Mouse (Mus musculus) kidney, embryonic 16.5 days (tissue): ENCODE measurements around the gene Pofut1. TPM values are rescaled to one million over a fixed set of nuclear protein-coding genes. Genes with fewer than 3 reads are reported as not detected.

Source experiments
- ATAC-seq: fragments of 200-750 bp; cut with Nextera tagmentation; 2 replicates; pipeline ENCODE4 v1.8.0; 2017; ENCODE audit warnings: moderate TSS enrichment; ENCODE audit not compliant: low FRiP score, low TSS enrichment
- H3K27ac ChIP-seq: fragments of 300-500 bp; sonication (generic); 2 replicates; pipeline ENCODE4 v1.5.1; 2014; ENCODE audit warnings: low read length
- H3K27me3 ChIP-seq: fragments of 300-500 bp; sonication (generic); 2 replicates; pipeline ENCODE4 v1.6.1; 2014; ENCODE audit warnings: low read length, control low read depth, mixed read lengths; ENCODE audit not compliant: insufficient read depth
- H3K36me3 ChIP-seq: fragments of 300-500 bp; sonication (generic); 2 replicates; pipeline ENCODE4 v1.6.1; 2014; ENCODE audit warnings: low read length, control low read depth, mixed read lengths; ENCODE audit not compliant: insufficient read depth
- H3K4me1 ChIP-seq: fragments of 300-500 bp; sonication (generic); 2 replicates; pipeline ENCODE4 v1.6.1; 2014; ENCODE audit warnings: low read length, control low read depth, mixed read lengths; ENCODE audit not compliant: insufficient read depth
- H3K4me2 ChIP-seq: fragments of 300-500 bp; sonication (generic); replicated peaks from 2 replicates; pipeline ENCODE4 v1.6.1; 2014; ENCODE audit warnings: low read depth, low read length
- H3K4me3 ChIP-seq: fragments of 300-500 bp; sonication (generic); 2 replicates; pipeline ENCODE4 v1.5.1; 2014; ENCODE audit warnings: mild to moderate bottlenecking, low read length
- H3K9ac ChIP-seq: fragments of 300-500 bp; sonication (generic); replicated peaks from 2 replicates; pipeline ENCODE4 v1.6.1; 2014; ENCODE audit warnings: low read length
- H3K9me3 ChIP-seq: fragments of 300-500 bp; sonication (generic); 2 replicates; pipeline ENCODE4 v1.6.1; 2016; ENCODE audit warnings: low read length, control low read depth
- WGBS: fragments of 180-500 bp; shearing (Covaris S2); extraction: QIAGEN DNeasy Blood & Tissue Kit; methylation state at CpG from one replicate; pipeline ENCODE4 v1.1.7; 2014; 5-methylcytosine and 5-hydroxymethylcytosine counted together
- polyA plus RNA-seq: library from polyadenylated mRNA; unstranded; fragments of >200 nt; fragmentation: Nextera tagmentation; extraction: Ambion mirVana; gene quantifications from 2 replicates; pipeline ENCODE4 v1.2.1, GENCODE M21; 2015

The Pofut1 gene
- polyA plus RNA-seq, 1 experiment from 2014 or later, result 6.5 TPM

DNA sequence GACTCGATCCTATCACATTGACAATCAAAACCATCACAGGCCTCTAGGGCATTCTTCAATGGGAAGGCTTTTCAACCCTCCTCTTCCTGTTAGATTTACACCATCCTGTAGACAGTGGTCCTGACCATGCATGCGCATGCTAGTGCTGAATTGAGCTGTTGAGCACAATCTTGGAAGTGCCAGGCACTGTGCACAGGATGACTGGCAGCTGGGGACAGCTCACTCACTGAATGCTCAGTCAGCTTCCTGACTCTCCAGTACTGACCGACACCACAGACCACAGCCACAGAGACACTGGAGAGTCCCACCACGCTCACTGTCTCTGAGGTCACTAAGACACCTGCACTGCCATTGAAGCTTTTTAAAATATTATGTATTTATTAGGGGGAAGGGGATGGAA is 25.9 kb upstream of the Pofut1 start:
- WGBS, result 79% methylated on average over 4 of the region's 4 CpGs
- Histone ChIP-seq H3K36me3 (no peaks in the 10 kb centered on the region), H3K4me3 (no peak overlapping the region), H3K9ac (no peak overlapping the region), H3K4me1 (no peaks in the 10 kb centered on the region), H3K27ac (no peak overlapping the region), H3K9me3 (no peaks in the 10 kb centered on the region), H3K4me2 (no peak overlapping the region), H3K27me3 (no peaks in the 10 kb centered on the region)
- no peak for ATAC-seq

DNA sequence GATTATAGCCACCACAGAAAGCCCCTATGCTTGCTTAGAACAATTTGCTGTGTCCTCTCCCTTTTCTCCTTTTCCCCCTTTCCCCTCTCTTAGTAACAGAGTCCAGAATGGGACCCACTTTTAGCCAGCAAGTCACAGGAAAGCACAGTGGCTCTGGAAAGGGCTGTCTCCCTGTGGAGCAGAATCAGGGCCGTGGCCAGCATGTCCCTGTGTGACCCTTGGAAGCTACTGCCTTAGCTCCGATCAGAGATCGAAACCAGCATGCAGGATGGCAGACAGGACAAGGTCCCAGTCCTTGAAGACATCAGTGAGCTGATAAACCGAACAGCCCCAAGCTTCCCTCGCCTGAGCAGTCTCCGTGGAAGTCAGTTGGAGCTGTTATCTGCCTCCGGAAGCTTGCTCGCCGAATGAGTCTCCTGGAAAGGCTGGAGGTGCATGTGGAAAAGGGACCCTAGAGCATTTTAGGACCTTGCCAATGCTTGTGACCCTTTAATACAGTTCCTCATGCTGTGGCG is 23.4 kb upstream of the Pofut1 start:
- no peak overlapping the region for H3K4me3 ChIP-seq
- ATAC-seq, result no peak
- no peaks in the 10 kb centered on the region for H3K36me3 ChIP-seq
- H3K4me2 ChIP-seq, result no peak overlapping the region
- no peak overlapping the region for H3K27ac ChIP-seq
- WGBS, result 89% methylated on average over 10 of the region's 10 CpGs
- no peaks in the 10 kb centered on the region for H3K9me3 ChIP-seq
- no peaks in the 10 kb centered on the region for H3K4me1 ChIP-seq
- no peaks in the 10 kb centered on the region for H3K27me3 ChIP-seq
- H3K9ac ChIP-seq, result no peak overlapping the region

DNA sequence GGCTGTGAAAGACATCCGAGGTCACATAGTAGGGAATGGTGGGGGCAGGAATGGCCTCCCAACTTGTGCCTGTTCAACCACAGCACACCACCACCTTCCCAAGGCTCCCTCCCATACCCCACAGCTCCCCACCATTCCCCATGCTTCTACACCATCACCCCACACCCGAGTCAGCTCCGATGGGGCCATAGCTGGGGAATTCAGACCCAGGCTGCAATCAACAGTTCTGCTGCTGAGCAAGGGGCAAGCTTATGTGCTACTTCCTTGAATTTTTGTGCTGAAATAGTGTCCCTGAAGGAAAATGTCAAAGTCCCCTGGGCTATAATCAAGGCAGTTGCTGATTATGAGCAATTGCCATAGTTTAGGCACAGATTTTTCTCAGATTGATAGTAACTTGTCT is 22.8 kb upstream of the Pofut1 start:
- no peaks in the 10 kb centered on the region for H3K4me1 ChIP-seq
- no peak overlapping the region for H3K9ac ChIP-seq
- H3K4me3 ChIP-seq, result no peak overlapping the region
- H3K9me3 ChIP-seq, result no peaks in the 10 kb centered on the region
- no peaks in the 10 kb centered on the region for H3K27me3 ChIP-seq
- ATAC-seq, result no peak
- no peak overlapping the region for H3K4me2 ChIP-seq
- H3K27ac ChIP-seq, result no peak overlapping the region
- H3K36me3 ChIP-seq, result no peaks in the 10 kb centered on the region
- 74% methylated on average over 3 of the region's 3 CpGs for WGBS

DNA sequence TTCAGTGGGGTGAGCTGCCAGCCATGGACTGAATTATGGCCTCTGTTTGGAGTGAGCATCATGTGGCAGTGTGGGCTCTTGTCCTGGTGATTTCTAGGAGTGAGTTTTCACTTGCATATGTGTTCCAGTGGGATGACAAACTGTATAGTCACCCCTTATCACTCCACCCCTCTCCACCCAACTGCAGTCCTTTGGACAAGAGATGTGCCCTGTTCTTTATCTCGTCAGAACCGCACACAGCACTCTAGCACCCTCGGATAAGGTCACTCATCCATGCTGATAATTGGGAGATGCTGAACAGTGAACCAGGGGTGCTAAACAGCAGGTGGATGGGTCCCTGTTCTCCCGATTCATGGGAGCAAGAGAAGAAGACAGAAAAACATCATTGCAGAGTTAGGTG is 19.7 kb upstream of the Pofut1 start:
- Histone ChIP-seq H3K4me2 (no peak overlapping the region), H3K4me3 (no peak overlapping the region), H3K27ac (no peak overlapping the region), H3K4me1 (peaks cover 13% of the 10 kb centered on the region), H3K36me3 (no peaks in the 10 kb centered on the region), H3K9ac (no peak overlapping the region), H3K27me3 (no peaks in the 10 kb centered on the region), H3K9me3 (no peaks in the 10 kb centered on the region)
- no peak for ATAC-seq
- 87% methylated on average over 4 of the region's 4 CpGs for WGBS

DNA sequence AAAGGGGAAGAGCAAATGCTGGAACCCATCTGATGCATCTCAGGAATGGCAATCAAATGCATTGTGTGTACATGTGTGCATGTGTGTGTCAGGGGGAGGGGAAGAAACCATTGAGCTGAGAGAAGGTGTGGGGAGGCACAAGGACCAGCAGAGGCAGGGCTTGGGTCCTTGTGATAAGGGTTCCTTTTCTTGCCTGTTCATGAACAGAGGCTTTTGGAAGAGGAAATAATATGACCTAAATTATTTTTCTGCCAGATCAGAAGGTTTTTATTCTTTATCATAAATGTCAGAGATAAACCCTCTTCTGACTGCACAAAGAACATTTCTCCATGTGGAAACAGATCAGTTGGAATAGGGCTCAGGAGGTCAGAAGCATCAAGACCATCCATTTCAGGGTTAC is 19.2 kb upstream of the Pofut1 start:
- no peaks in the 10 kb centered on the region for H3K9me3 ChIP-seq
- no peak overlapping the region for H3K4me2 ChIP-seq
- peaks cover 13% of the 10 kb centered on the region for H3K4me1 ChIP-seq
- no peak overlapping the region for H3K27ac ChIP-seq
- H3K9ac ChIP-seq, result no peak overlapping the region
- ATAC-seq, result no peak
- no peak overlapping the region for H3K4me3 ChIP-seq
- no peaks in the 10 kb centered on the region for H3K36me3 ChIP-seq
- no peaks in the 10 kb centered on the region for H3K27me3 ChIP-seq

DNA sequence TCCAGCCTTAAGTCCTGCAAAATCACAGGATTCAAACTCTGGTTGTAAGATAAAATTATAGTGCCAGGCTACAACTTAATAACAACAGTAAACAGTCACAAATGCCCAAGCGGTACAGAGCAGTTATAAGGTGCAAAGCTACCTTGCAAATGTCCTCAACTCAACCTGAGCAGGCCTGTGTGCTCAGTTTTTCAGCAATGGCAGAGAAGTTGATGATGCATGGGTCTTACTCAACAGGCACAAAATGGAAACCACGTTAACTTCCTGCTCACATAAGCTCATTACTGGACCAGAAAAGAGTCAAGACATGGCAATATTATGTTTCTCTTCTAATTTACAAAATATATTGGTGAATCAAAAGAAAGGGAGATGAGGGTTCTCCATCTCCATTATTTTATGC is 18.8 kb upstream of the Pofut1 start:
- Histone ChIP-seq H3K27me3 (no peaks in the 10 kb centered on the region), H3K4me3 (no peak overlapping the region), H3K4me2 (no peak overlapping the region), H3K9ac (no peak overlapping the region), H3K36me3 (no peaks in the 10 kb centered on the region), H3K27ac (no peak overlapping the region), H3K9me3 (no peaks in the 10 kb centered on the region), H3K4me1 (peaks cover 13% of the 10 kb centered on the region)
- WGBS, result 88% methylated on average over 2 of the region's 2 CpGs
- ATAC-seq, result no peak

DNA sequence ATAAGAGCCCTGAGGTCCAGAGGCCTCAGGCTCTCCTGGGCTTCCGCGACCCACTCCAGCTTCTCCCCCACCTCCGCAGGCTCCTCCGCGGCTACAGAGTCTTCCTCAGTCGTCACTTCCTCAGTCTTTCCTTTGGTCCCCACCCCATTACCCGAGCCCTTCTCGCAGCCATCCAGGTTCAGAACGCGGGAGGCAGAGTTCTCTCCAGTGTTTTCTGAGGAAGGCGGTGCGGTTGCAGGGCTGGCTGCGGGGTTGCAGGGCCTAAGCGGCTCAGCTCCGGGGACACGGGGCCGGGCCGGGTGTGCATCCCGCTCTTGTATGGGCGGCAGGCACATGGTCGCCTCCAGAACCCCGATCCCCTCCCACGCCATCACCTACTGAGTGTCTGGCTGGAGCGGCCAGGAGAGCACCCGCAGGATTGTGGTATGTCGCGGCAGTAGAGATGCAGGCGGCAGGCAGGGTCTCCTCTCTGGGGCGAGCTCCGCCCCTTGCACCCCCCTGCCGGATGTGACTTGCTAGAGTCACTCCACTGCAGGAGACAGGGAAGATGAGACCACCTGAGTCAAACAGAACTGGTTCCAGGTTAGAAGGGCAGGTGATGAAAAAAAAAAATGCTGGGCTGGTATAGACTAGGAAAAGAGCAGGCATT is 16.3 kb upstream of the Pofut1 start, which contains the start of gene Tspyl3:
TSS of gene Tspyl3 (minus strand) at position 496 of the 649 bp plus-strand sequence.
- Histone ChIP-seq H3K4me2 (peak within 1 kb of the TSS; percentile 90), H3K4me1 (peaks cover 13% of the 10 kb centered on the region), H3K27ac (peak within 1 kb of the TSS; percentile 56), H3K36me3 (peaks cover 15% of the 10 kb centered on the region), H3K9ac (peak within 1 kb of the TSS; percentile 83), H3K9me3 (no peaks in the 10 kb centered on the region), H3K27me3 (no peaks in the 10 kb centered on the region), H3K4me3 (peak within 1 kb of the TSS; percentile 73)
- under 1% methylated on average over 31 of the region's 31 CpGs for WGBS
- peak; percentile 83 for ATAC-seq

DNA sequence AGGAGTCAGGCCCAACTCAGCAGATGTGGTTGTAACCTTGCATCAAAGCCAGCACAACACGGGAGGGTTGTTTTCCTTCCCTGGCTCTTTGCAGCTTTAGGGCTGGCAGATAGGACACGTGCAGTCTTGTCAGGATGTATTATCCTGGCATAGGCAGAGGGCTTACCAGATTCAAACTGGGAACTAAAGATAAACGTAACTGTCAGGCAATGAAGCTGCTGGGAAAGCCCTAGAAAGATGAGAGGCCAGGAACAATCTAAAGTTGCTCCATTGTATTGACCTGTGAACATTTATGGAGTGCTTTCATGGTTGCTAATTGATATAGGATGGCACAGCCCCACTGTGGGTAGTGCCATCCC is 15.8 kb upstream of the Pofut1 start:
- Histone ChIP-seq H3K9ac (peak overlapping the region; percentile 83), H3K27ac (peak overlapping the region; percentile 56), H3K27me3 (no peaks in the 10 kb centered on the region), H3K9me3 (no peaks in the 10 kb centered on the region), H3K36me3 (peaks cover 20% of the 10 kb centered on the region), H3K4me2 (peak overlapping the region; percentile 90), H3K4me3 (peak overlapping the region; percentile 73), H3K4me1 (peaks cover 13% of the 10 kb centered on the region)
- ATAC-seq, result no peak
- WGBS, result 7% methylated on average over 3 of the region's 3 CpGs

DNA sequence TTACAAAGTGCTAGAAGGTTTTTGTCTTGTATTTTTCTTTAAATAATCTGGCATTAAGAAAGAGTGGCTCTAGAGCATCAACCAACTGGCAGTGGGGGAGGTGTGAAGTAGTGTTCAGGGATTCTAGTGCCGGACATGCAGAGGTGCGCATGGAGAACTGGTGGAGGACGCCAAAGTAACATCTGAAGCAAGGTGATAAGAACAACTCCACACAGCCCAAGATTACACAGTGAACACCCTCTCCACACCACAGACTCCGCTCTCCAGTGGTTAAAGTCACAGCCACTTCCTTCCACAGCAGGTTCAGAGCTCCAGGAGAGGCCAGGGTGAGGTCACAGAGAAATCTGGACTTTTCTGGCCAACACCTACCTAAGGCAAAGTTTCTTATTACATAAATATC is 13.4 kb upstream of the Pofut1 start:
- Histone ChIP-seq H3K27me3 (no peaks in the 10 kb centered on the region), H3K4me2 (no peak overlapping the region), H3K4me3 (no peak overlapping the region), H3K9me3 (no peaks in the 10 kb centered on the region), H3K36me3 (peaks cover 42% of the 10 kb centered on the region), H3K4me1 (peaks cover 13% of the 10 kb centered on the region), H3K27ac (no peak overlapping the region), H3K9ac (no peak overlapping the region)
- 86% methylated on average over 4 of the region's 4 CpGs for WGBS
- ATAC-seq, result no peak

DNA sequence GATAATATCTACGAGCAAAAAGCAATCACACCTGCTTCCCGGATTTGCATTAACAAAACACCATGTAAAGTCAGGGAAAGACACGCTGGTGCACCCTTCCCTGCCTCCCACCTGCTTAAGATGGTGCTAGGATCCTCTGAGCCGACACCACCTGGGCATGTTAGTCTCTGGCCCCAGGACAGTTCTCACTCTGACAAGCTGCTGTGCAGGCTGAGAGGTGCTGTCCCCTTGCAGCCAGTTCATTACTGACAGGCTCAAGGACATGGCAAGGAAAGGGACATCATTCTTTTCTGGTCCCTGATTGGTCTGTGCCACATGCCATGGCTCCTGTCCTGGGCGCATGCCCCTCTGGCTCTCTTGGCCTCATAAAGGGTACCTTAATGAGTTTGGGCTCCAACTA is 12.8 kb upstream of the Pofut1 start:
- Histone ChIP-seq H3K9ac (no peak overlapping the region), H3K27me3 (no peaks in the 10 kb centered on the region), H3K36me3 (peaks cover 46% of the 10 kb centered on the region), H3K27ac (no peak overlapping the region), H3K9me3 (no peaks in the 10 kb centered on the region), H3K4me3 (no peak overlapping the region), H3K4me1 (peaks cover 13% of the 10 kb centered on the region), H3K4me2 (no peak overlapping the region)
- no peak for ATAC-seq
- 80% methylated on average over 5 of the region's 5 CpGs for WGBS
